Mouse (Mus musculus) cerebellum, adult 2 months (tissue): Measurements from ENCODE around the gene Aldh9a1. TPM values are rescaled to one million over a fixed set of nuclear protein-coding genes. Genes with fewer than 3 reads are reported as not detected.
"Not testable (repeated sequence)": the region's sequence is repeated elsewhere in the genome, so short reads cannot be mapped to it uniquely, and the experiment has no call there.

Experiments
- DNase-seq, 2 experiments: peaks; one replicate each; pipeline ENCODE4 v3.0.0; 2021
- H3K27ac ChIP-seq: fragments of 200-500 bp; 2 replicates; pipeline ENCODE4 v1.5.1; 2012; ENCODE audit warnings: low read length, control low read depth, inconsistent platforms; ENCODE audit not compliant: insufficient read depth
- H3K27me3 ChIP-seq: fragments of 200-500 bp; 2 replicates; pipeline ENCODE4 v1.6.1; 2012; ENCODE audit warnings: inconsistent platforms, mild to moderate bottlenecking, low read length, moderate library complexity; ENCODE audit not compliant: control insufficient read depth, insufficient read depth
- H3K4me1 ChIP-seq: fragments of 200-500 bp; 2 replicates; pipeline ENCODE4 v1.6.1; 2011; ENCODE audit warnings: low read length; ENCODE audit not compliant: control insufficient read depth, insufficient read depth
- H3K4me3 ChIP-seq: fragments of 200-500 bp; replicated peaks from 2 replicates; pipeline ENCODE3; 2011; ENCODE audit warnings: mild to moderate bottlenecking, low read depth, low read length, control low read depth; ENCODE audit not compliant: insufficient read depth
- CTCF ChIP-seq: fragments of 200-500 bp; IDR thresholded peaks from 2 replicates; pipeline ENCODE4 v1.5.1; 2011; ENCODE audit warnings: low read depth, mild to moderate bottlenecking, control low read depth, low read length, moderate library complexity, borderline replicate concordance; ENCODE audit not compliant: insufficient read depth
- POLR2A ChIP-seq: fragments of 200-500 bp; IDR thresholded peaks from 2 replicates; pipeline ENCODE4 v1.6.1; 2011; ENCODE audit warnings: low read length, control low read depth, borderline replicate concordance; ENCODE audit not compliant: insufficient read depth
- WGBS: fragments of 180-500 bp; shearing (Covaris S2); methylation state at CpG from one replicate; pipeline ENCODE4 v1.1.7; 2018; 5-methylcytosine and 5-hydroxymethylcytosine counted together
- polyA plus RNA-seq: library from polyadenylated mRNA; depleted of rRNA; stranded (reverse); fragments of >200 nt; gene quantifications from 2 replicates; pipeline ENCODE4 v1.2.3, GENCODE M21; 2012

Gene Aldh9a1
- polyA plus RNA-seq, 1 experiment: 42.5 TPM

- no peak overlapping the region for H3K27ac ChIP-seq
- 2% methylated on average over 47 of the region's 47 CpGs for WGBS
- peak overlapping the region; percentile 31 for H3K4me3 ChIP-seq
These were observed 9.5 kb upstream of the Aldh9a1 start for GRCm38 (mm10) chr1:167340111-167340787.

GRCm38 (mm10) chr1:167340910-167341528 is 8.8 kb upstream of the Aldh9a1 start:
- H3K27me3 ChIP-seq: no peaks in the 10 kb centered on the region
- no peak overlapping the region for H3K27ac ChIP-seq
- TF ChIP-seq CTCF (no peak), POLR2A (no peak)
- 96% methylated on average over 3 of the region's 3 CpGs for WGBS
- no peak overlapping the region for H3K4me3 ChIP-seq
- peaks cover 3% of the 10 kb centered on the region for H3K4me1 ChIP-seq
- DNase-seq: no peak

More at GRCm38 (mm10) chr1:167340111-167340787, 9.5 kb upstream of the Aldh9a1 start:
- Histone ChIP-seq H3K27me3 (no peaks in the 10 kb centered on the region), H3K4me1 (peaks cover 3% of the 10 kb centered on the region)
- DNase-seq: no peak
- TF ChIP-seq POLR2A: no peak
- no peak for TF ChIP-seq CTCF

GRCm38 (mm10) chr1:167342831-167343230 is 7.0 kb upstream of the Aldh9a1 start:
- no peak for DNase-seq
- no peak for TF ChIP-seq CTCF
- no peak for TF ChIP-seq POLR2A
- Histone ChIP-seq H3K4me3 (no peak overlapping the region), H3K4me1 (peaks cover 3% of the 10 kb centered on the region), H3K27ac (no peak overlapping the region), H3K27me3 (no peaks in the 10 kb centered on the region)
- 91% methylated on average over 10 of the region's 10 CpGs for WGBS

- not testable (repeated sequence) for H3K27ac ChIP-seq, DNase-seq, H3K4me3 ChIP-seq, H3K4me1 ChIP-seq, H3K27me3 ChIP-seq
- WGBS: 96% methylated on average over 10 of the region's 10 CpGs
These were observed 3.7 kb upstream of the Aldh9a1 start for GRCm38 (mm10) chr1:167345994-167346520.

- H3K4me3 ChIP-seq, DNase-seq, H3K4me1 ChIP-seq, H3K27ac ChIP-seq, H3K27me3 ChIP-seq: not testable (repeated sequence)
- WGBS: 75% methylated on average over 3 of the region's 3 CpGs
These were observed 585 bp upstream of the Aldh9a1 start for GRCm38 (mm10) chr1:167349206-167349605.

- 37% methylated on average over 13 of the region's 13 CpGs for WGBS
- no peak overlapping the region; the same call in 1 of the 2 replicates for H3K27ac ChIP-seq
- no peak for DNase-seq
- no peaks in the 10 kb centered on the region for H3K4me1 ChIP-seq
- H3K4me3 ChIP-seq: peak overlapping the region; percentile 82
- H3K27me3 ChIP-seq: no peaks in the 10 kb centered on the region
- TF ChIP-seq POLR2A: no peak
- TF ChIP-seq CTCF: no peak
These were observed 1.0 kb downstream of the Aldh9a1 start for GRCm38 (mm10) chr1:167350597-167351415.

- Histone ChIP-seq H3K27me3 (no peaks in the 10 kb centered on the region), H3K4me1 (no peaks in the 10 kb centered on the region), H3K4me3 (no peak overlapping the region), H3K27ac (no peak overlapping the region)
- WGBS: 90% methylated on average over 14 of the region's 14 CpGs
- DNase-seq: no peak
- TF ChIP-seq CTCF (no peak), POLR2A (no peak)
These were observed 2.6 kb downstream of the Aldh9a1 start for GRCm38 (mm10) chr1:167352403-167352802.
